Mouse (Mus musculus) spleen, embryonic (tissue): ENCODE measurements at regions not wholly inside any gene's neighbourhood (a gene's known extent, or its start where the extent isn't known, plus 50 kb on each side); places are given as distances from the start of the nearest gene placed in this dataset.

Experiments
- CTCF ChIA-PET: fragments of 350-600 bp; sonication (Branson Sonifier 250); formaldehyde crosslinking; loops from one replicate; lab custom pipeline; 2022; lab: Charles Lee

DNA sequence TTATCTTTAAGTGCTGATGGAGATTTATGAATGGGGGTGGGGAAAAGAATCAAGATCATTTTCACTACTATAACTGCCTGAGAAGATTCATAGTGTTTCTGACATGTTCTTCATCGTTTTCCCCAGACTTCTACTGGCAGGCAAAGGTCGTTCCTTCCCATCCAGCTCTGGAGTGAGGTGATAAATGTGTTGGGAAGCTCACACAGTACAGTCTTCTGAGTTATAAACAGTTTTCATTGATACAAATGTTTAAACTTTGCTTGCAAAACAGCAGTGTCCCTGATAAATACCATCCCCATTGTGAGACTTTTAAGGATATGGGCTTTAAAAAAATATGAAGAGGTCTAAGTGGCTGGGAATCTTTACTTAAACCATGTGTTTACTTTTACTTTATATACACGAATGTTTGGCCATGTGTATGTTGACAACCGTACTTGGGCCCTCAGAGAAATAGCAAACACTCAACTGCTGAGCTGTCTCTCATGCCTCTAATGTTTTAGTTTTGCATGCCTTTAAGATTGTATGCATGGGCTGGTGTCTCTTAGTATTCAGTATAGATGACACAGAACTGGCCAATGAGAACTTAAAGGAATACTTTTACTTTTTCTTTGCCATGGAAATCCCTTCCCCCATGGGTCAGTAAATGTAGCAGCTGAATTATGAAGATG lies 189.8 kb upstream of the Rora start:
- CTCF ChIA-PET, result no interaction called here

DNA sequence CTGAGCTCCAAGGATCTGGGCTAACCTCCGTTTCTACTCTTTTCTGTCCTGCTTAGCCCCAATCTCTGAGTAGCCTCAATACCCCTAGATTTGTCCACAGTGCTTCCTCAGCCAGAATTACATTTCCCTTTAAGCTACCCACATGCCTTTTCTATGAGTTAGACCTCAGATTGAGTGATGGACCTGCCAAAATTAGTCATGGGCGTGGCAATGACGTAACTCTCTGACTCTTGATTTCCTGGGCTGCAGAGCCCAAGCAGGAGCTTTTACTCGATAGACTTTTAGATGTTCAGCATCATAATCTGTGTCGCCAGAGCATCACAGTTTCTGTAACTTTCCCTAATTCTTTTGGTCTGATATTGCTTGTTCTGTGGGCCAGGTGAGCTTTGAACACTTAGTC lies 186.9 kb upstream of the Rora start:
- CTCF ChIA-PET, result no interaction called here

DNA sequence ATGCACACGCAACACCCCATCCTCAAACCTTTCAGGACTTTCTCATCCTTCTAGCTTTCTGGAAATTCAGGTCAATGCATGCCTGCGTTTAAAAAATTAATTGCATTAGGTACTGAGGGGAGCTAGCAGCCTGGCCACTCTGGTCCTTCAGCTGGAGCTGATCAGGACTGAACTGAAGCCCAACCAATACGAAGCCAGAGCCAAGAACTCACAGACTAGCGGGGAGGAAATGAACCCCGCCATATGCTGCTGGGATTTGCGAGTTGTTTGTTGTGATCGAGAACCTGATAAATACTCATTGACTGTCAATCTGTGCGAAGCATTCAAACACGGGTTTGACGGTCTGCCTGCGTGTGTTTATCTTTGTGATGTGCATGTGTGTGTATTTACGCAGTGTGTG lies 177.2 kb upstream of the Rora start:
- CTCF ChIA-PET, result no interaction called here

DNA sequence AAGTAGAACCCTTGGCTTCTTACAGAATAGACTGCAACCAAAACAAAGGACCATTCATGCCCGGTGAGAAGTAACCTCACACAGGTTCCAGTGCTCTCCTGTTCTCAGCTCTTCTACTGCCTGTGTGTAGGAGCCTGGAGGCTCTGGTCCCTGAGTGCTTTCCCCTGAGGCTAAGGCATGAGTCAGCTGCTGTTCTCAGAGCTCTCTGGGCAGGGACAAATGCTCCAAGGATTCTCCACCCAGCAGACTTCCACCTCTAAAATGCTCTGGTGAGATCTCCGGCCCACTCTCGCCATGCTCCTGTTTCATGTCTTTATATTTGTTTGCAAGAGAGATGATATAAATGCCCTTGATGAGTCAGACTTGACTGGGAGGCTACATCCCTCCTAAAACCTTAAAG lies 176.1 kb upstream of the Rora start:
- CTCF ChIA-PET, result no interaction called here

DNA sequence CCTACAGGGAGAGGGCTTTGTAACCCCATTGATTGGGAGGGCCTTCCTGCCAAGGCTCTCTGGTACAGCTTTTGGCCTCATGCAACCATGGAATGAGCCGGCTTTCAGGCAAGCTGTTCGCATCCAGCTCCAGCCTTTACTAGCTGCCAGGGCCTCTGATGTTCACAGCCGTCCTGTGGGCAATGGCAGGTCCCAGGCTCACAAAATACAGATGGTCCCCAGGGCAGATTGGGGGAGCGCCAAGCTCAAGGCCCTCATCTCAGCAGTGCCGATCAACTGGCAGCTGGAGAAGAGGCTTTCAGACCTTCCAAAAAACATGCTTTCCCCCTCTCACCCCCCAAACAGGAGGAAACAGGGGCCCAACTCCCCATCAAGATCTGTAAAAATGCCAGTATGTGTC lies 166.9 kb upstream of the Rora start:
- CTCF ChIA-PET, result no interaction called here

DNA sequence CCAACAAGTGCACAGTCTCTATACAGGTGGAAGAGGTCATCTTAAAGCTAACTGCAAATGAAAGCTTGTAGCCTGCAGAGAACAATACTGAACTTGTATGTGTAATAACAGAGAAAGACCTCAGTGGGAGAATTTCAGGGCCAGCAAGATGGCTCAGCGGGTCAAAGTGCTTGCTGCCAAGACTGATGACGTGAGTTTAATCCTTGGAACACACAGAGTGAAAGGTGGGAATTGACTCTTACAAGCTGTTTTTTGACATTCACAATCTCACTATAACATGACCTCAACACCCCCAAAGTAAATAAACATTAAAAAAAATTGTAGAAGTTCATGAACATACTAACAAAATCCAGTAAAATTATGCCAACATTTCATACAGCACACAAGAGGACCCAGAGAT lies 162.4 kb upstream of the Rora start:
- CTCF ChIA-PET, result no interaction called here

DNA sequence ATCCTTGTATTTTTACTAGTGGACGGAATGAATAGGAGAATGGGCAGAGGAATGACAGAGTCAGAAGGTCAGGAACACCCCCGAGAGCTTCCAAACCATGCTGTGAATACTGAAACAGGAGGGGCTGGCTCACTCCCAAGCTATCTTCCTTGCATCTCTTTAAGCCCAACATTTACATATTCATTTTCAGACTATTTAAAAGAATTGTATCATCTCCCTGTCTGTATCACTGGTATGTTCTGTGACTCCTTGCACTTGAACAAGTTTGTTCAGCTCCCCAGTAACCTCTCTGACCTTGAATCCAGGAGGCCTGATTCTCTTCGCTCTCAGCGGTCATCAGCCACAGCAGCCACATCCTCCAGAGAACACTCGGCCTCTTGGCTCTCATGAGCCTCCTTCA lies 132.4 kb upstream of the Rora start:
- CTCF ChIA-PET, result no interaction called here

DNA sequence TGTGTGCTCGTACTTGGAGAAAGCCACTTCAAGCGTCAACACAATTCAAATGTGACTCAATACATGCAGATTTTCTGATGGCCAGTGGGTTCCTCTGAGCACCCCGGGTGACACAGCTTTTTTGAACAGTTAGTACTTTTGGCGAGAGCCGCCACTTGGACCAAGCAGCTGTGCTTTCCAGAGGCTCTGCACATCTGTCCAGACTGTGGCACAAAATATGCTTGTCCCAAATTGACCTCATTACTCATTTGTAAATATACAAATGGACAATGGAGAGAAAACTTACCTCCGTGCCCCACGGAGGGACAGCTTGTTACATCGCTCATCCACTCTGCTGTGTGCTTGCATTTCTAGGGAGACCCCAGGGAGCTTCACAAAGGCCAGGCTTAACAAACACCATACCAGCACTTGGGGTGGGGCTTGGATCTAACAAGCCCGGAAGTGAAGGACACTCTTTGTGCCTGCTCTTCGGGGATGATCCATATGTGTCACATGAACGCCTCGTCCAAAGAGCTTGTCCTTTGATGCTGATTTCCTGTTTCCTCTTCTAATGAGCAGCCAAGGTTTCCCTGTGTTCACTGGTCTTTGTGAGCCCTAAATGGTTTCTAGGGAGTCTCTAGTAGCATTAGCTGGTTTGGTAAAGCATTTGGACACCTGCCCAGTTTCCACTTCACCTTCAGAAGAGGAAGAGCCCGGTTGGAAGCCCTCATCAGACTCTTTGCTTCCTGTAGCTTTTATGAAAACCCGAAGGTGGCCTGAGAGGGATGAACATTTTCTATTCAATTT lies 91.6 kb upstream of the Rora start:
- CTCF ChIA-PET, result no interaction called here

DNA sequence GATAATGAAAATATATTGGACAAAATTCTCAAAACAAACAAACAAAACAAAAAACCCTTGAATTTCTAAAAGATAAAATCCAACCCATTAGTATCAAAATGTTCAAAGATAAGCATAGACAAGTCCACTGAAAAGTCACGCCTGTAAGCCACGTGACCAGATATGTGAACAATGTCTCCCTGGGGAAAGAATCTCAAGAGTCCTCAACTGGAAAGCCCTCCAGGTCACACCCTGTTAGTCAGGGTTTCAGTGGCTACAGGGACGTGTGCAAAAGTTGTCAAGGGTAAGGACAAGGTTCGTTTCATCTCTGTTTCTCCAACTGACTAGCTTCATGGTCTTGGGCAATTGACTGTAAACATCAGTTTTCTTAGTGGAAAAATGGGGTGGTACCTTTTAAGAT lies 90.4 kb upstream of the Rora start:
- CTCF ChIA-PET, result no interaction called here

DNA sequence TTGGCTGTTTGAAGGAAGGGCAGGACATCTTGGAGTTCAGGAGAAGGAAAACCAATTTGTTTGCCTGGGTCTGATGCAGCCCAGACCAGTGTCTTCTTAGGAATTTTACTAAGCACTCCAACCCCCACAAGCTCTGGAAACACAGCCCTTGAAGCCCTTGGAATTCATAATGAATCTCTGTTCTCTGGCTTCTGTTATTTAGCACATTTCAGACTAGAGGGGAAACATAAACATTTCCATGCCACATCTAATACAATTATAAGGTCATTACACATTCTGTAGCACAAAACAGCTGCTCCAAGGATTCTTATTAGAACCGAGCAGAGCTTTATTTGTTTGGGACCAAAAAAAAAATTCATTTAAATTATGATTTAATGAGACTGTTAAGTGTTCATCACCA lies 67.8 kb upstream of the Rora start:
- CTCF ChIA-PET, result no interaction called here

DNA sequence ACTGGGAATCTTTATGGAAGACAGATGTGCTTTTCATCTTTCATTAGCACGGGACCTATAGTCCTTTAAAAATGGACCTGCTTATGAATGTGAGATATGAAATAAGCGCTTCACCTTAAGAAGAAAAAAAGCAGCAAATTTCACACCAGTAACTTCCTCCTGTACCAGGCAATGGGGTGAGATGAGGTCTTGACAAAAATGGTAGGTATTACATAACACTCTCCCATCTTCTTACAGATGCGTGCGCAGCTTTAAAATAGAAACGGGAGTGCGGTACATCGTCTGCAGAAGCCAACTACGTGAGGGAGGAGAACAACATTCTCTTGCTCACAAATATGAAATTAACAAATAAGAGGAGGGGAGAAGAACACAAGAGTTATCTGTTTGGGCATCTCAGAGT lies 62.6 kb upstream of the Rora start:
- CTCF ChIA-PET, result no interaction called here

DNA sequence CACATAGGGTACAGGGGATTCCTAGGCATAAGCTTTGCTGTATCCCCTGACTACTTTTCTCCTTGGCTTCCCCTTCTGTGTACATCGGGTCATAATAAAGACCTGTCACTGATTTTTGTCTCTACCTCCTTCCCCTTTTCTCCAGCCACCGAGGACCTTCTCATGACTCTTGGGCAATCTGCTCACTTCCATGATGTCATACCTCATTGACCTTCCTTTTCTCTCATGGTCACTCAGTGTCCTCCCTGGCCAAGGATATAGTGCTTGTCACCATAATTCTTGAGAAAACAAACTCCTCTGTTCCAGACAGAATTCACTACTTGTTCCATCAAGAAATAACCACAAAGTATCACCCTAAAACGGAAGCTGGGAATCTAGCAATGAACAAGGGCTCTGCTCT lies 60.6 kb upstream of the Rora start:
- CTCF ChIA-PET, result no interaction called here

DNA sequence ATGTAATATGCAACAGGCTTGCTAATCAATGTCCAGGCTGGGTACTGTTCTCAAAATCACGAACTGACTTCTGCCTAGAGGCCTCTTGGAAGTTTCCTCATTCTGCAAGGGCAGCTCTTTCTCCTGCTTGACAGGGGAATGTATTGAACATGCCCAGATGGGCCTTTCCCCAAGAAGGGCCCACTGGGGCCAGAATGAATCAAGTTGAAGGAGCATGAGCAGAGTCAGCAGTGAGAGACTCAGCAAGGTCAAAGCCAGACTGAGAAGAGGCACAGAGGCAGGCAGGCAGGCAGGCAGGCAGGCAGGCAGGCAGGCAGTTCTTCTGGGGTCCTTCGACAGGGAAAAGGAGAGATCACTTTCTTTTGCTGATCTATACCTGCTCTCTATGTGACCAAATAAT lies 59.0 kb upstream of the Rora start:
- CTCF ChIA-PET, result no interaction called here
